Mouse (Mus musculus): ENCODE data around the gene E2f7.

The E2f7 gene

DNA sequence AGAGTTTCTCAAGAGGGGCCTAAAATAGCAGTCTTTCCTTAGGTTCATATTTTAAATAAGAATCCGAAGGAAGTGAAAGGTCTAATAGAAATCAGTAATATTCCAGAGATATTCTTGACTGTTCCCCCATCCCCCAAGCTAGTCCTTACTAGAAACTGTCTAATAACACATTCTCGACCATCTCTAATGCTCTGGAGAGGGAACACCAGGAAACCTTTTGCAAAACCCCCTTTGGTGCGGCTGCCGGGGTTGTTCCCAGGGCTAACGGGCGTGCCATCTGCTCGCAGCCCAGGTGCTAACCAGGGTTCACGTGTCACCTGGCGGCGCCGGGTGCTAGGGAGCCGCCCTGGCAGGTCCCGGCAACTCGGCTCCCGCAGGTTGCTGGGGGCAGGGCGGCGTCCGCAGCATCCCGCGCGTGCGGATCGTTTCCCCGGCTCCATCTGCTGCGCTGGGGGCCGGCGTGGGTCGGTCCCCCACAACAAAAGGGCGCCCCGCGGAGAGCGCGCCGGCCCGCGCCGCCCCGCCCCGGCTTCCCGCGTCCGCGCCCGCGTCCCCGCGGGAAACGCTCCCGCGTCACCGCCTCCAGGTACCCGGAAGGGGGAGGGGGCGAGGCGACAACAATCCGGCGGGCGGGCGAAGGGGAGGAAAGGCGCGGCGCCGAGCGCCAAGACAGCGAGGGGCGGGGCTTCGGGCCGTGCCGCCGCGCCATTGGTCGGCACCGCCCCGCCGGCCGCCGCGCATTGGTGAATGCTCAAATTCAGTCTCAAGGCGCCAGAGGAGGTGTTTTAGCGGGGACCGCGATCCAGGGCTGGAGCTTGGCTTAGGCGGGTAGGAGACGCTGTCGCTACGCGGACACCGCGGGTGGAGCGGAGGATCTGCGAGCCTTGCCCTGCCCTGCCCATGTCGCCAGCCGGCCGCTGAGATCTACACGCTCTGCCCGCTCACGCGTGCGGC lies at the start of gene E2f7:
Gene E2f7 (plus strand): TSS at position 754 of the 954 bp plus-strand sequence.
- peak; percentile 81 for DNase-seq (ENCODE audit: low read depth)

DNA sequence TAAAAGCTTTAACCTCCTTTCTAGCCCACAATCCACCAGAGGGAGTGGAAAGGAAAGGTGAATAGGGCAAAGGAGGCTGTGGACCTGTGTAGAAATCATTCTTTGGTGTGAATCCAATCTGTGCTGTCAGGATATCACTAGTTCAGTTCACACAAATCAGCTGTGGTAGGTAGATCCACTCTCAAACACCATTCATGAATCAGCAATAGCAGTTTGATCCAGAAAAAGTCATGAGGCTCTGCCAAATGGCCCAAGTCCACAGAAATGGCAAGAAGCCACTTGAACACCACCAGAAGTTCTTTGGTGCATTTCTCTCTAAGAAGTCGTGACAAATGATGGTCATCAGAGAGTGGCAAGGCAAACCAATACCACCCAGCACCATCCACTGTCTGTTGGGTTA lies 44.0 kb upstream of the E2f7 start:
- DNase-seq (ENCODE audit: low read depth), result no peak

DNA sequence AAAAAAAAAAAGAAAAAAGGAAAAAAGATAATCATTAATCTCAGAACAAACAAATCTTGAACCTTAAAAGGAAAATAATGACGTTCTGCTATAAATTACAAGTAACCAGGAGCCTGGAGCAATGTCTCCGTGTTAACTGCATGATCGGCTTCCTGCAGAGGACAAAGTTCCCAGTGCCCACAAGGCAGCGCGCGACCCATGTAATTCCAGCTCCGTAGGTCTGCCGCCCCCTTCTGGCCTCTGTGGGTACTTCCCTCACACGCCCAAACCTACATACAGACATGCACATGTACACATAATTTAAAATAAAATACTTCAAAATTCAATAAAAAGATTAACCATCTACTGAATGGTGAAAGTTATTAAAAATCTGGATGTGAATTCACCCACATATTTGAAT lies 39.6 kb upstream of the E2f7 start:
- DNase-seq (ENCODE audit: low read depth), result no peak

DNA sequence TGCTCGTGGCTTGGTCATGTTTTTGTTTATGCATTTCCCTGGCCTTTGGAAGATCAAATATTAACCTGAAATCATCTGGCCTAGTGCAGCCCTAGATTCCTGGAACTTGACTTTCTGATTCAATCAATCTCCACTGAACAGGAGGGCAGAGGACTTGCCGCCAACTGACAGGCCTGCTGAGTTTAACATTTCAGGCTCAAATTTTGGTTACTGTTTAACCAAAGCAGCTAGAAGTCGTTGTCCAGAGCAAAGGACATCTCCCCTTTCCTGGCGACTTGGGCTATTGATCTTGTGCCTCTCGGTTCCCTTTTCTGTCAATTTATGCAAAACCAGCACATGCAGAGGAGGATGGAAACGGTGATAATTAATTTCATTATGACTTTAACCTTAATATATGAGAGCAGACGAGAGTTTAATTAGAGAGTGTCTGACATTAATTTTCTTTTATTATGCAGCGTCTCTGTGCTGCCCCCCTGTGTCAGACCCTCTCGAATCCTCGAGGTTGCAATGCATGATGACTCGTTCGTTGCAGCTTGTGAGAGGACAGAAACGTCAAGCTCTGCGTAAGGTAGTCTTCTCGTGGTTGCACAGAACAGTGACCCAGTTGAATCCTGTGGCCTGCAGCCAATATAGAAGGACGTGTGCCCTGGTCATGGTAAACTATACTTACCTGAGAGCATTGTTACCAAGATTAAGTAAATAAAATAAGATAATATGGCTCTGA lies 37.7 kb upstream of the E2f7 start:
- no peak for DNase-seq (ENCODE audit: low read depth)

DNA sequence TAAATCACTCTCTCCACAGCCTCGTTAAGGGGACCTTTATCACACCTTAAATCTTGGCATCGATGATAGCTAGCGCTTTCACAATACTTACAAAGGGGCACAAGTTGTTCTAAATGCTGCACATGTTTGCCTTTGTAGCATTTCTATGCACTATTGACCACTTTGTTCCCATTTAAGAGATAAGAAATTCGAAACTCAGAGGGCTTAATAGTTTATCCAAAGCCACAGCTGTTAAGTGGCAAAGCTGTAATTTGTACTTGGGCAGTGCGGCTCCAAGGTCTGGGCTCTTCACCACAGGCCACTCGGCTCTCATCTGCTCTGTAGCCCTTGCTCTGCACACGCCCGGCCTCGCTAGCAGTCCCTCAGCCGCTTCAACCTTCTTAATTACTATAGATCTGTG lies 28.4 kb upstream of the E2f7 start:
- no peak for DNase-seq (ENCODE audit: low read depth)

DNA sequence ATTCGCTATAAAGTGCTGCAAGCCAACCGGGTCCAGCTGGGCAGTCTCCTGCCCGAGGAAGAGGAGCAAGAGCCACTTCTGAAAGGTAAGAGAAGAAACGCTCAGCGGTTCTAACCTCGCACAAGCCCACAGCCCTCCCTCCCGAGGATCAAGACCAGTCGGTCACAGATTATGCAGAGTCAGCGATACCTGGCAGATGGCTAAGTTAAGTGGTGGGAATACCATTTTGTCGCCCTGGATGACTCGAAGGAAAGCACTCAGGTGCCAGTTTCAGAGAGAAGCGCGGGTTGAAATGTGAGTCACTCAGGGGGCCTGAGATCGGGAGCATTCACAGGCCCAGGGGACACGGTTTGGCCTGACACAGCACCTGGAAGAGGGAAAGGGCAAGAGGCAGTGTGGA lies 18.8 kb upstream of the E2f7 start:
- DNase-seq (ENCODE audit: low read depth), result no peak

DNA sequence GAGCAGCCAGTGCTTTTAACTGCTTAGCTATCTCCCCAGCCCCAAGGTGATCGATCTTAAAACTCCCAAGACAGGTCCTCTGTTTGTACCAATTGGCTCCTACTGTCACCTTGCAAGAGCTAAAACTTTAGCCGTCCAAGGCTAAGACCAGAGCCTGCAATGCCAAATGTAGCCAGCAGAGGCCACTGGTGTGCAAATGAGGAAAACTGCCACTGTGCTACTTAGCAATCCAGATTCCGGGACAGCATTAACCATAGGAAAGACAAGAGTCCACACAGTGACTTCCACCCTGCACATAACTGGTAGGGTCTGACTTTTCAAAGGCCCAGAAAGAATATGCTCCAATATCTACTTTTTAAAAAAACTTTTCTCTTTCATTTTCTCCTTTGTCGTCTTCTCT lies 17.4 kb upstream of the E2f7 start:
- DNase-seq (ENCODE audit: low read depth), result peak; percentile 28

DNA sequence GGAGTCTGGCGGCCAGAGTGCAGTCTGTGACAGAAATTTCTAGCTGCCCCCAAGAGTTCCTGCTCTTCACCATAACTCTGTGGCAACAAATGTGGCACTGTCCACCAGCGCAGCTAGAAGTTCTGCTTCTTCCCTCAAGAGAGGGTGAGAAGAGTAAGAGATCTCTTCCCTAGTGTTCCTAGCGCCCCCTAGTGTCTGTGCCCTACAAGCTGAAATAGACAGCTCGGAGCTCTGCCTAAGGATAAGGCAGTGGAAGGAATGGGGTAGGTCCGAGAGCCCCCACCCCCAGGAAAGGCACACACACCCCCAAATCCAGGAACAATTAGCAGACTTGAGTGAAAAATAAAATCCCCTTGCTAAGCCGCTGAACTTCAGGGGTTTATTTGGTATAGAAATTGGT lies 11.9 kb upstream of the E2f7 start:
- DNase-seq (ENCODE audit: low read depth), result peak; percentile 43

DNA sequence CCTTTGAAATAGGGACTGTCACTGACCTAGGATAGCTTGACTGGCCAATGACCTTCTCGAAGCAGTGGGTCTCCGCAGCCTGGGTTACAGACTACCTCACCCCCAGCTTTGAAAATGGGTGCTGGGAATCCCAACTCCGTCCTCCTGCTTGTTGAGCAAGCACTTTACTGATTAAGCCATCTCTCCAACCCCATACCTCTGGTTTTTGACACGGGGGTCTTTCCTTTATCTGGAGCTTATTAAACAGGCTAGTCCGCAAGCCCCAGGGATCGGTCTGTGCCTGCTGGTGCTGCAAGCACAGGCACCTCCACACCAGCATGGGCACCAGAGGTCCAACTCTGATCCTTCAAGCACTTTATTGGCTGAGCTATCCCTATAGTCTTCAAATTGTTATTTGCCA lies 1.5 kb upstream of the E2f7 start:
- no peak for DNase-seq (ENCODE audit: low read depth)

DNA sequence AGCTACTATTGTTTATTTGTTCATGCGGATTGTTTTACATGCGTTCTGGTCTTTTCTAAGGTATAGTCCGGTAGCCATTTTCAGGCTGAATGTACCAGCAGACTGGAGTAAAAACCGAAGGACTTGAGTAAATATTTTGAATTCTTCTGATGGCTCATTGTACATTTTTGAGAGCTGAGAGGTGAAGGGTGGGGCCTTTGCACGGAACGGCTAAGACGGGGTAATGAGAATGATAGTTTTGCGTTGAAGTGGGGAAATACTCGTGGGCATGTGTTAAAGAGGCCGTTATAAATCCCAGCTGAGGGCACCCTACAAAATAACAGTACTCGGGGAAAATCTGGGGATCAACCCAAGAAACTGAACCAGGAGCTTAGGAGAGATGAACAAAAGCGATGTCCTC lies 1.1 kb upstream of the E2f7 start:
- DNase-seq (ENCODE audit: low read depth), result no peak

DNA sequence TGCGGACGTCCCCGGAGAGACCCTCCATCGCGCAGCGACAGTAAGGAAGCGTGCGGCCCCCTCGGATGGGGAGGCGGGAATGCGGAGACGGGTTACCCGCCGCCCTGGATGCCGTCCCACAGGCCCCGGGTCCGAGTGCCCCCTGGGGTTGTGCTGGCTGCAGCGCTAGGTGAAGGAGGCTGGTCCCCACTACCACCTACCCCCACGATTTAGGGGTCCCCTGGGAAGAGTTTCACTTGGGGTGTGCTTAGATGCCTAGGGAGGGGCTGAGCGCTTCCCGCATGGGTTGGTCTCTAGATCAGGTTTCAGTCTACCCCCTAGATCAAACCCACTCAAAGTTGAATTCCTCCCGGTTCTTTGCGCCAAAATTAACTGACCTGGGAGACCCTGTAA lies 397 bp downstream of the E2f7 start:
- no peak for DNase-seq (ENCODE audit: low read depth)

DNA sequence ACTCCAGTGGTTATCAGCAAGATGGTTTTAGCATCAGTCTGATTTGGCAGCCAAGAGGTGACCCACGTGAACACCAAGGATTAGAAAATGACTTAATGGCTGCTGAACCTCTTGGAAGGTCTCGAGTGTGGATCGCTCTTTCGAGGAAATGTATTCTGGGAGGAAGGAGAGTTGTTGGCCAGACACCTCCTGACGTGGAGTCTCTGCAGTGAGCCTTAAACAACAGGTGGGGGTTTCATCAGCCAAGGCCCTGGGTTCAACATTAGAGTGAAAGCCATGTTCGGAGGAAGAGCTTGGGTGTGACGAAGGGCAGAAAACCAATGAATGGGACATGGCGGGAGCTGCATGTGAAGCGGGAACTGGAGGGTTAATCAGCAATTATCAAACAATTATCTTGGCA lies 3.8 kb downstream of the E2f7 start:
- no peak for DNase-seq (ENCODE audit: low read depth)

DNA sequence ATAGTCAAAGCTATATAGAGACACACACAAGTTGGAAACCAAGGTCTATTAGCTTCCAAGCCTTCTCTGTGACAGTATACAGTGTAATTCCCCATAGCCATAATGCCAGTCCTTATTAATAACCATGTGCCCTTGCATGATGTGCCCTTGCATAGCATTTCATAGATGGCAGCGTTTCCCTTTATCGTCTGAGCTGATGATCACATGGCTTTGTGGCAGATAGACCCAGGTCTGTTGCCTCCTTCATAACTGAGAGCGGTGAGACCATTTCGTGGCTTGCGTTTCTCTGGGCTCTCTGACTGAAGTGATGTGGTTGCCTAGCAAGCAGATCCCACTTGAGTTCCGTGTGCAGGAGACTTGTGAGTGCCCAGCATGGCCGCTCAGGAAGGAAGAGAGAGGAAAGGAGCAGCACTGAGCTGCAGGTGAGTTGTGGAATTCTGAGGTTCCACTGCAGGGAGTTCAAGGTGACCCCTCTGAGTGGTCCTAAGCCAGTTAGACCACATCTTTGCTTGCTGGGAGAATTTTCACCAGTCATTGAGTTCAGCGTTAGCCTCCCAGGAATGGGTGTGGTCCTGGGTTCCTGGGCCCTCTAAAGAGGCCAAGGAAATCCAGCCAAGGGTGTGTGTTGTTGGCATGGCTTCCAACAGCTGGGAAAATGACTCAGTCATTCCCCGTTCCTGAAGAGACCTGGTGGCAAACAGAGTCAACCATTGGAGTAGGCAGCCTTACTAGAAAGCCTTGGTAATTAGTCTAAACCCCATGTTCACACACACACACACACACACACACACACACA lies 4.5 kb downstream of the E2f7 start:
- DNase-seq (ENCODE audit: low read depth), result no peak

DNA sequence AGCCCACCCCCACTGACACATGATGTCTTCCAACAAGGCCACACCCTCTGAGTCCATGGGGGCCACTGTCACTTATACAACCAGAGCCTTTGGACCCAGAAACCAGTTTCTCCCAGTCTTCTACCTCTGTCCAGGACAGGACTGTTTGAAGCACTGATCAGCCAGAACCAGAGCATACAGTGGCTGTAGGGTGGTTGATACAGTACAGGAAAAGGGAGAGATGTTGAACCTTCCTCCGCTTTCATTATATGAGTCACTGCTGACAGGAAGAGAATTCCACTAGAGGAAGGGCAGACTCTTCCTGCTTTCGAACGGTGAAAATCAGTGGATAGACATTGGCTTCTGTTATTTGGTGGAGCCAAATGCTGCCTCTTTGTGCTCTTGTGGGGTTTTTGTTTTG lies 7.6 kb downstream of the E2f7 start:
- no peak for DNase-seq (ENCODE audit: low read depth)

DNA sequence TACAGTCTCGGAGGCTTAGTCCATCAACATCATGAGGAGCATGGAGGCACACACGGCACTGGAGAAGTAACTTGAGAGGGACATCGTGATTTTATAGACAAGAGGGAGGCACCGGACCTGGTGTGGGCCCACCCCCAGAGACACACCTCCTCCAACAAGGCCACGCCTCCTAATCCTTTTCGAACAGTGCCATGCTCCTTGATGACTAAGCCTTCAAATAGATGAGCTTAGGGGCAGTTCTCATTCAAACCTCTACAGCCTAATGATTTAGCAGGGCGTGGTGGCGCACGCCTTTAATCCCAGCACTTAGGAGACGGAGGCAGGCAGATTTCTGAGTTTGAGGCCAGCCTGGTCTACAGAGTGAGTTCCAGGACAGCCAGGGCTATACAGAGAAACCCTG lies 10.3 kb downstream of the E2f7 start:
- no peak for DNase-seq (ENCODE audit: low read depth)

DNA sequence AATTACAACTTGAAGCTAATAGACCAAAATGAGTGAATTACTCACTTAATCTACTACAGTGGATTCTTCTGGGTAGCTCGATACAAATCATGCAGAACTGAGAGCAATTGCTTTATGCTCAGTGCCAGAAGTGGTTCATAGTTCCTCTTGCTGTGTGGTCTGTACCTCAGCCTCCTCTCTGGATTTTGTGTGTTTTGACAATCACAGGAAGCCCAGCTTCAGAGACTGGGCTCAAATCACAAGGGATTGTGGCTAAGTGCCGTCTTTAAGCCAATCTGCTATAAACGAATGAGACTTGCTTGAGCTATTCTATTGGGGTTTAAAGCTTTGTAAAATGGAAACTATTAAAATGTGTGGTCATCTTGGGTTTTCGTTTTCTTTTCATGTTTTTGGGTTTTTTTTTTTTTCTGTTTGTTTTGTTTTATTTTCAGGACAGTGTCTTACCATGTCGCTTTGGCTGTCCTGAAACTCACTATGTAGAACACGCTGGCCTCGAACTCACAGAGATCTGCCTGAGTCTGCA lies 11.1 kb downstream of the E2f7 start:
- no peak for DNase-seq (ENCODE audit: low read depth)

DNA sequence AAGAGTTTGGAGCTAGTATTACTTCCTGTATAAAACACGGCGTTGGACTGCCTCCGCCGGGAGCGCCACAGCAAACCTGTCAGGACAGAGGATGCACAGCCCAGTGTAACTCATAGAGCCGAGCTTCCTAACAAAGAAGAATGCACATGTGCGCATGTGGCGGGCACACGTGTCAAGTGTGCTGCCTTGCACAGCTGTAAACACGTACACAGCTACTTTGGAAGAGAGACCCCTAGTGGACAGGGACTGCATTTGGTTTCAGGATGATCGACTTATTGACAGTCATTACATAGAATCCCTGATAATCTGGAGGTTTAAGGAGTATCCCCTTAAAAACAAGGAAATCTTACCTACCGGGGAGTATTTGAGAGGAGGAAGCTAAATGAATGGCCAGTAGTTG lies 15.3 kb downstream of the E2f7 start:
- peak; percentile 34 for DNase-seq (ENCODE audit: low read depth)

DNA sequence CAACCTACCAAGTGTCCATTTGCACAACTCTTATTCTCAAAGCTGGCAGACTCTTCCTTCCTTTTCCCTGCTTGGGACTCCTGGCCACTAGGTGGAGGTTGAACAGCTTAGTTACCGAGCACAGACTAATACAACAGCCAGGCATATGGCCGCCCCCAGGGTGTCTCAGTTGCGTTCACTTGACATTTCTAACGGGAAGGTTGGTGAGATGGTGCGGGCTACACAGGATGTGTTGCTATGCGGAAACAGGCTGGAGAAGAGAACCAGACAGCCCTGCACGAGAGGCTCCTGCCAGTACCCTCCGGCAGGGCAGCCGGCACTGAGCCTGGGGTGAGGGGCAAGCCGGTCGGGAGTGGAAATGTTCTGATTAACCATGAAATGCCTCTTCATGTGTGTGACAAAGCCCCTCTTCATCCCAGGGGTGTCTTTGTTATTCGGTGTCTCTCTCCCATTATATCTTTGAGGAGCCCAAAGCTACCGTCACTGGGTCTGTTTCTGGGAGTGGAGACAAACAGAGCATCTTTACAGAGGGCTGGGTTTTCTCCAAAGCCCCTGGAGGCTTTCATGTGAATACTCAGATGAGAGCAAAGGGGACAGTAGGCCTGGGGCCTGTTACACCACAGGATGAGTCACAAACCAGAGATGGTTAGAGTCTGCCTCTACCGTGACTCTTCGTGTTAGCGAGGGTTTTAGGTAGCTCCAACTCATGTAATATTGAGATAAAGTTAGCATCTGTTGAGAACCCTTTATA lies 17.1 kb downstream of the E2f7 start:
- DNase-seq (ENCODE audit: low read depth), result no peak

DNA sequence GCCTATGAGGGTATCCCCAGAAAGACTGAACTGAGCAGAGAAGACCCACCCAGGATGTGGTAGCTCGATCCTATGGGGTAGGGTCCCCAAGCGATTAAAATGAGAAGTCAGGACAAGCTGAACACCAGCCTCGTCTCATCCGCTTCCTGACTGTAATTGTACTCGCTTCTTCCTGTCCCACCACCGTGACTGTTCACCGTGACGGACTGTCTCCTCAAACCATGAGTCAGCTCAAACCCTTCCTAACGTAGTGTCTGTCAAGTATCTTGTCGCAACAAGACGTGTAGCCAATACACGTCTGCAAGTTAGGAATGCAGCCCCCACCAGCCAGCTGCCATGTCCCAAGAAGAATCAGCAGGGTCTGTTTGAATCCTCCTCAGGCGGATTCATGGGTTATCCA lies 18.2 kb downstream of the E2f7 start:
- DNase-seq (ENCODE audit: low read depth), result no peak

DNA sequence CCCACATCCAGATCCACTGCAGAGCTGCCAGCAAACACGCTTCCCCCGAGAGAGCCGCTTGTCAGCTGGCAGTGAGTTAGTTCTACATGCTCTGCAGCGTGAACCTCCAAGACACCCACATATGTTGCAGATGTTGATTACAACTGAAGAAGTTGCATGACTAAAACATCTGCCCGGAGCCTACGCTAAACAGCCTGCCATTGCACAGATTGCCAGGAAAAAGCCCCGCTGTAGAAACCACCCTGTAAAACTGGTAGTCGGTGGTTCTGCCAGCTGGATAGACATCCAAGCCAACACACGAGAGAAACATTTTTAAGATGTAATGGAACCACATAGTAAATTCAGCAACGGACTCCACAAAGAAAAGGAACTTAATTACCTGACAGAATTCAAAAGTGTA lies 24.3 kb downstream of the E2f7 start:
- no peak for DNase-seq (ENCODE audit: low read depth)

DNA sequence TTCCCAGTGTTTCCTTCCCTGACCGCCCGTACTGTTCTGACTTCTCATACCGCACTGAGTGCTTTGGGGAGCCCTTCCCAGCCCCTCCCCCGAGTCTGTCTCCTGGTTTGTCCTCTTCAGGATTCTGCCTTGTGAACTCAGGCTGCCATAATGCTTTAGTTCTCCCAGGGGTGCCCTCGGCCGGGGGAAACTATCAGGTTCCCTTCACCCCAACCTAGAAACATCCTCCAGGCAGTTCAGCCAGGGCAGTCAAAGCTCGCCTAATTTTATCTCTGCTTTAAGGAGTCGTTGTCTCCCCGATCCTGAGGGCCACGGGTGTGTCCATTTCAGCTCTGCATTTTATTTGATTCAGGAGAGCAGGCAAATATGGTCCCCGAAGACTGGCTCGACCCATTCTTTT lies 28.0 kb downstream of the E2f7 start:
- DNase-seq (ENCODE audit: low read depth), result no peak

DNA sequence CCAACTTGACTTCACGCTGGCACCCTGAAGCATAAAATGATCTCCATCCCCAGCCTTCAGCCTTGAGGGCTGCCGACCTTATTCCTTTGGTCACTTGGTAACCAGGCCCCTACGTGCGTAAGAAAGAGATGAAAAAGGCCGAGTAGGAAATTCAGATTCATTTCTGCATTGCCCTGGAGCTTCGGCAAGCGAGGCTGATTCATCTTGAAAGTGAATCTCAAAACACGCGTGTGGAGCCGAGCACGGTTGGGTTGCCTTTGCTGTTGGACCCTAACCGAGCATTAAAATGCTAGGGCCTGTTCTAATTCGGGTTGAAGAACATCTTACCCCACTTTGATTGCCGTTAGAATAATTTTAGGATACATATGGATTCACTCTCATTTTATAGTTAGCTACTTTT lies 28.6 kb downstream of the E2f7 start:
- DNase-seq (ENCODE audit: low read depth), result no peak

All from c-Kit-positive CD71-positive TER-119-negative erythroid progenitor cells, embryonic 14.5 days (primary cell).